Mouse (Mus musculus) stomach, postnatal 0 days (tissue): ENCODE measurements around the gene Evi5l.

ENCODE experiments used
- CTCF ChIP-seq: IDR thresholded peaks from 2 replicates; pipeline ENCODE4 v1.5.1; 2016; ENCODE audit warnings: antibody characterized with exemption, low read depth, mild to moderate bottlenecking, moderate library complexity
- EP300 ChIP-seq: optimal IDR thresholded peaks from 2 replicates; pipeline ENCODE3; 2016; ENCODE audit warnings: antibody characterized with exemption

DNA sequence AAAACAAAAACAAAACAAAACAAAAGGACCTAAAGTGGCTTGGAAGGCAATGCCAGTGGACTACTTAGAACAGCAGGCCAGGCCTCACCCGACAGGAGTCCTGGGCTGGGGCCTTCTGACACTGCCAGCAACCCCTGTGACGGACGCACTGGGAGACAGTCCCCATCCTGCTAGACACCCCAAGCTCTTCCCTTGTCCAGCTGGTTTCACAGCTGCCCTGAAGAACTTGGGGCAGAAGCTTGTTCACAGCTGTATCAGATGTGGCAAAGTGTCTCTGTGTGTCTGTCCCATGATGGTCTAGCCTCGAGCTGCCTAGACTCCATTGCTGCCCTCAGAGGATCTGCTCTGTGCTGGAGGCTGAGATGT is 93.4 kb downstream of the Evi5l start:
- TF ChIP-seq CTCF: no peak
- no peak for TF ChIP-seq EP300
